Mouse (Mus musculus) hindbrain, embryonic 14.5 days (tissue): Measurements from ENCODE around the gene Lrmp. TPM values are rescaled to one million over a fixed set of nuclear protein-coding genes. Genes with fewer than 3 reads are reported as not detected.

ENCODE experiments used
- ATAC-seq: fragments of 200-750 bp; cut with Nextera tagmentation; 2 replicates; pipeline ENCODE4 v1.8.0; 2017; ENCODE audit warnings: moderate number of reproducible peaks, mild to moderate bottlenecking, moderate TSS enrichment, moderate library complexity; ENCODE audit not compliant: low FRiP score
- DNase-seq: peaks from one replicate; pipeline ENCODE4 v3.0.0-alpha.2; 2015; ENCODE audit warnings: low spot score
- H3K27ac ChIP-seq: fragments of 300-500 bp; sonication (generic); 2 replicates; pipeline ENCODE4 v1.5.1; 2014; ENCODE audit warnings: mild to moderate bottlenecking, moderate library complexity
- H3K27me3 ChIP-seq: fragments of 300-500 bp; sonication (generic); 2 replicates; pipeline ENCODE4 v1.6.1; 2014; ENCODE audit warnings: mild to moderate bottlenecking, low read length, mixed read lengths; ENCODE audit not compliant: control insufficient read depth, insufficient read depth
- H3K36me3 ChIP-seq: fragments of 300-500 bp; sonication (generic); replicated peaks from 2 replicates; pipeline ENCODE4 v1.6.1; 2014; ENCODE audit not compliant: control insufficient read depth, insufficient read depth
- H3K4me1 ChIP-seq: fragments of 300-500 bp; sonication (generic); replicated peaks from 2 replicates; pipeline ENCODE4 v1.6.1; 2014; ENCODE audit warnings: antibody characterized with exemption, low read length, mixed read lengths; ENCODE audit not compliant: control insufficient read depth, insufficient read depth
- H3K4me2 ChIP-seq: fragments of 300-500 bp; sonication (generic); replicated peaks from 2 replicates; pipeline ENCODE4 v1.6.1; 2014; ENCODE audit warnings: mild to moderate bottlenecking, moderate library complexity
- H3K4me3 ChIP-seq: fragments of 300-500 bp; sonication (generic); replicated peaks from 2 replicates; pipeline ENCODE4 v1.5.1; 2014; ENCODE audit warnings: mild to moderate bottlenecking, low read length
- H3K9ac ChIP-seq: fragments of 300-500 bp; sonication (generic); 2 replicates; pipeline ENCODE4 v1.6.1; 2014
- H3K9me3 ChIP-seq: fragments of 300-500 bp; sonication (generic); 2 replicates; pipeline ENCODE4 v1.6.1; 2016; ENCODE audit warnings: low read length; ENCODE audit not compliant: control insufficient read depth
- WGBS: fragments of 180-500 bp; shearing (Covaris S2); extraction: QIAGEN DNeasy Blood & Tissue Kit; methylation state at CpG from one replicate; pipeline ENCODE4 v1.1.7; 2014; 5-methylcytosine and 5-hydroxymethylcytosine counted together
- polyA plus RNA-seq: library from polyadenylated mRNA; unstranded; fragments of >200 nt; fragmentation: Nextera tagmentation; extraction: Ambion mirVana; gene quantifications from 2 replicates; pipeline ENCODE4 v1.2.1, GENCODE M21; 2014

The Lrmp gene
- polyA plus RNA-seq, 1 experiment from 2014 or later = 0.78 TPM

DNA sequence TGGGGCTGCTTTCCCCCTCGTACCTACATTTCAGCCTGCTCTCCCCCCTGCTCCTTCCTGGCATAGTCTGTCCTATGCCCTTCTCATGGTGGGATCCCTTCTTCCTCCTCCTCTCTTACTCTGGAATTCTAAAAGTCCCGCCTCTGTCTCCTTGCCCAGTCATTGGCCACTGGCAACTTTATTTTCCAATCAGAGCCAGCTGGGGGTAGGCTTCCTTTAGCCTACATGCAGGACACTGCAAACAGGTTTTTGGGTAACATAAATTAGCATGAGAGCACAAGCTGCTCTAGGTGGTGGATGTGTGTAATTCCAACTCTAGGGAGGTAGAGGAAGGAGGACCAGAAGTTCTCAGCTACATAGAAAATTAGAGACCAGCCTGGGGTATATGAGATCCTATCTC lies 4.6 kb downstream of the Lrmp start:
- peaks cover 15% of the 10 kb centered on the region; the same call in 1 of the 2 replicates for H3K4me1 ChIP-seq
- H3K9me3 ChIP-seq = no peaks in the 10 kb centered on the region
- no peak overlapping the region for H3K4me3 ChIP-seq
- no peak overlapping the region for H3K9ac ChIP-seq
- WGBS = 80% methylated on average over 2 of the region's 2 CpGs
- H3K27me3 ChIP-seq = no peaks in the 10 kb centered on the region
- no peak overlapping the region for H3K4me2 ChIP-seq
- H3K36me3 ChIP-seq = no peaks in the 10 kb centered on the region
- no peak overlapping the region for H3K27ac ChIP-seq
- ATAC-seq (no peak), DNase-seq (no peak)

DNA sequence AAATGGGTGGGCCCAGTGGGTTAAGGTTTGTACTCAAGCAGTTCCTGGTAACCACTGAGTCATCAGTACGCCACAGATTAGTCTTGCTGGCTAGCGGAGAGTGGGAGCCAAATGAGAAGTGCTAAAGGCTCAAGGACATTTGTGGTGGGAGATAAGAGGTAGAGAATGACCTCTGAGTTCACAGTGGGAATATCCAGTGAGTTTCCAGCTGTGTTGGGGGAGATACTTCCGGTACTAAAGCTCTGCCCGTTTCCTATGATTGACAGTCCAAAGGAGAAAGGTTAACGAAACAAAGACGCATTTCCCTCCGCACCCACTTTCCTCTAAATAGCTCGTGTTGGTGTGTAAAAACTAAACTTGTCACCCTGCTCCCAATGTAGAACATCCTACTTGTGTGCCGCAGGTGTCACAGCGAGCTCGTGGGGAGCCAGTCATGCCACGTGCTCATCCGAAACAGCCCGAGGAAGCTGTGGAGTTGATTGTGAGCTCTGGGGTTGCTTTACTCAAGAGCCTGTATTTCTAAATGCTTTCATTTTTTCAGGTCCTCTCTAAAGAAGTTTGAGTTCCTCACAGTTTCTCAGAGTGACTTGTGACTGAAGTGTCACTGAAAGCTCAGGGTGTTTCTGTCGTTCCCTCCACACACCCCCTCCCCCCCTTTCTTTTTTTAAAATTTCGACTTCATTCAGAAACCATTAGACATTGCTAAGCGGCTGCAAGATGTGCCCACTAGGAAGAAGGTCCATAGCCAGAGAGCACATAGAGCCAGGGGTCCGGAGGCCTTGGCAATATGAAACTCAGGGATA lies 5.5 kb downstream of the Lrmp start:
- no peaks in the 10 kb centered on the region for H3K27me3 ChIP-seq
- ATAC-seq (no peak), DNase-seq (no peak)
- no peak overlapping the region for H3K4me2 ChIP-seq
- no peak overlapping the region for H3K27ac ChIP-seq
- H3K36me3 ChIP-seq = no peaks in the 10 kb centered on the region
- peaks cover 14% of the 10 kb centered on the region; the same call in 1 of the 2 replicates for H3K4me1 ChIP-seq
- H3K9me3 ChIP-seq = no peaks in the 10 kb centered on the region
- no peak overlapping the region for H3K9ac ChIP-seq
- H3K4me3 ChIP-seq = no peak overlapping the region
- WGBS = 54% methylated on average over 18 of the region's 18 CpGs

DNA sequence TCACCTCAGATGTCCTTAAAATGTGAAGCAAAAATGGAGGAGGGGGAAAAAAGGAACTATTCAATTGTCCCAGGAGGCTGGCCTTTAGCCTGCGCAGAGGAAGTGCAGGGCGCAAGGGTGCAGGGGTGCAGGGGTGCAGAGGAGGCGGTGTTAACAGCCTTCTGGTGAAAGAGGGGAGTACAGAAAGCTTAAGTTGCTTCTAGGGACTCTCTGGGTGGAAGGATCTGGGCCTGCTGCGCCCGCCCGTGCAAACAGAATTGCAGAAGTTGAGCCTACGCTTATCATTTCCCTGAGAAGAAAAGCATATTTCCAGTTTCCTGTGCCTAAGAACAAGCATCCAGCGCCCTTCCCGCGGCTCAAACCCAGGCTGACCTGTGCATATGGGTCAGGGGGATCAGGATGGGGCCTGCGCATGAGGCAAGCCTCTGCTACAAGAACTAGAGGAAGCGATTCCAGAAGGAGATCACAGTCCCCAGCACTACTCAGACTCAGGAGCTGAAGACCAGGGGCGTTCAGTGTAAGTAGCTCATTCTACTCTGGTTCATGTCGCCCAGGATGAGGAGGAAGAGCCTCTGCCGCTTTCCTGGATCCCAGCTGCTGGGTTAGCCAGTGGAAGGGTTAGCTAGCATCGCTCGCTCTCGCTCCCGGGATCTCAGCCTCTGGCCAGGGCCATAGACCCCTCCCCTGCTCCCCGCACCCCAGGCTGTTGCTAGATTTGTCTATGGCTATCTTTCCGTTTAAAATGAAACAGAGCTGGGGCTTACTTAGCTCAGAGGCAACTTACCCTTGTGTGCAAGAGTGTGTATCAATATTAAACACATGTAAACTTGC lies 6.4 kb downstream of the Lrmp start:
- Histone ChIP-seq H3K27ac (no peak overlapping the region), H3K4me2 (no peak overlapping the region), H3K9me3 (no peaks in the 10 kb centered on the region), H3K36me3 (no peaks in the 10 kb centered on the region), H3K27me3 (no peaks in the 10 kb centered on the region), H3K4me3 (no peak overlapping the region), H3K4me1 (0 out of 2 replicates have a peak, but pooled peaks cover 5% of the 10 kb centered on the region), H3K9ac (no peak overlapping the region)
- 50% methylated on average over 21 of the region's 21 CpGs for WGBS
- DNase-seq (no peak), ATAC-seq (no peak)

DNA sequence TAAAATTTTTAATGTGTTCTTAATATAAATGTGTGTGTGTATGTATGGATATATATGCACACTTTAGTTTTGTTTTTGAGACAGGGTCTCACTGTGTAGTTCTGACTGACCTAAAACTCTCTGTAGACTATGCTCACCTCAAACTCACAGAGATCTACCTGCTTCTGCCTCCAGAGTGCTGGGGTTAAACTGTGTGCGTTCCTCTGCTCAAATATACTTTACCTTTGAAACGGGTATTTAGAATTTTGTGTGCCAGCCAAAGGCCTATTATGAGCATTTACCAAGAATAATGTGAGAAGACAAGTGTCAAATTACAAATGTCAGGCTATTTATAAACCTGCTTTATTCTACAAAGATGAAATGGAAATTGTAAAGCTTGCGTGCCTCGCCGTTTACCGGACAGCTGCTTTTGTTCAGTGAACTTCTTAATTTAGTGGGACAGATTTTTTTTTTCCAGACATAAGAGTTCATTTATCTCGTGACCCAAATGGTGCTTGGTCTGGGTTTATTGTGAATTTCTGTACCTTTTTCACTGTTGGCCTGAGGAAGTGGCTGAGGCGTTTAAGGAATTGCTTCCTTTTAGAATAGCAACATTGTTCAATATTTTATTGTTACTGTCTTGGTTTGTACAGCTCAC lies 7.1 kb downstream of the Lrmp start:
- Histone ChIP-seq H3K4me2 (no peak overlapping the region), H3K9me3 (no peaks in the 10 kb centered on the region), H3K9ac (no peak overlapping the region), H3K36me3 (no peaks in the 10 kb centered on the region), H3K4me1 (0 out of 2 replicates have a peak, but pooled peaks cover 4% of the 10 kb centered on the region), H3K4me3 (no peak overlapping the region), H3K27ac (no peak overlapping the region), H3K27me3 (no peaks in the 10 kb centered on the region)
- ATAC-seq (no peak), DNase-seq (no peak)
- WGBS = 37% methylated on average over 8 of the region's 8 CpGs

DNA sequence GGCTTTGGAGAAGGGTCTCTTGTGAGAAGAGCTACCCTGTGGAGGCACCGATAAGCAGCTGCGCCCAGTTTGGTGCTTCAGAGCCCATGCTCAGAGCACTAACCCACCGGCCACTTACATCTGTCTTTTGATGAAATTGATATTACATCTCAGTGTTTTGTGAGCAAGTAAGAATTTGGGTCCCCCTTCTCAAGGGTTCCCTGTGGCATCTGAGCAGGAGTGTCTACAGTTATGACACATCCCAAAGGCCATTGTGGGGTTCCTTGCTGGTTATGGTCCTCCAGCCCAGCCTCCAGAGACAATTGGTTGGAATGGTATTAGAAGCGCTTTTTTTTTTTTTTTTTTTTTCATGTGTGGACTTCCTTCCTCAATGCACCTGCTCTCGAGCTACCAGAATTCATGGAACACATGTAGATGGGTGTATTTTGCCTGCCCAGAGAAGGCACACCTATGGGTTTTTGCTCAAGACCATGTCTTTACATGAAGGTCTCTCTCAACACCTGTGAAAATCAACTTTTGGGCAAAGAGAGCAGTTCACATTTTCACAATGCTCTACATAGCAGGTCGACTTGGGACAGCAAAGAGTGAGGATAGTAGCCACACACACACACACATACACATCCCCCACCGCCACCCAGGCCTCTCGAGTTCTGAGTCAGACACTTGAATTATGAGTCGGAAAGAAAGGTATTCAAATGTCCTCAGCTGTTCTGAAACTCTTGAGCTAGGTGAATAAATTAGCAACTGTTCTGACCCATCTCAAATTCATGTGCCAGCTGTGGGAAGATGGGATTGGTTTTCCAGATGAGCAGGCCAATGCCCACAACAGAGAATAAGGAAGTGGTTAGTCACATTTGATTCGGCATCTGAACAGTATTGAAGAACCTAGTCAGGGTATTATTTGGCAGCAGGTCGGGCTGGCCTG lies 7.9 kb downstream of the Lrmp start:
- H3K4me1 ChIP-seq = 0 out of 2 replicates have a peak, but pooled peaks cover 4% of the 10 kb centered on the region
- DNase-seq (no peak), ATAC-seq (no peak)
- H3K36me3 ChIP-seq = no peaks in the 10 kb centered on the region
- H3K27me3 ChIP-seq = no peaks in the 10 kb centered on the region
- H3K27ac ChIP-seq = no peak overlapping the region
- no peaks in the 10 kb centered on the region for H3K9me3 ChIP-seq
- WGBS = 84% methylated on average over 11 of the region's 11 CpGs
- no peak overlapping the region for H3K9ac ChIP-seq
- H3K4me3 ChIP-seq = no peak overlapping the region
- no peak overlapping the region for H3K4me2 ChIP-seq

DNA sequence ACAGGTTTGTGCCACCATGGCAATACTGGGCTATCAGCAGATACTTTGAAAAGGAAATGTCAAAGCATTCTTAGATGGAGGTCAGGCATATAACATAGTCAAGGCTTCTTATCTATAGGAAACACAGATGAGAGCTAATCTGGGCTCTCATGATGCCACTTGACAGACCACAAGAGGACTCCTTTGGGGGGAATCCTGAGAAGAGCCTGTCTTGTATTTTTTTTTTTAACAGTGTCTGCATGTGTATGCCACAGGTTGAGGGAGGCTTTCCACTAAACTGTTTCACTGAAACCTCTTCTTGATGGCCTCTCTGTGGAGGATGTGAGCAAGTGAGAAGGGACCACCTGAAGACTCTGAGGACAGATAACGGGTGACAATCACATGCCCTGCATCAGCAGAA lies 9.2 kb downstream of the Lrmp start:
- no peak overlapping the region for H3K4me2 ChIP-seq
- H3K4me3 ChIP-seq = no peak overlapping the region
- ATAC-seq (no peak), DNase-seq (no peak)
- 78% methylated on average over 1 of the region's 1 CpGs for WGBS
- H3K27me3 ChIP-seq = no peaks in the 10 kb centered on the region
- H3K9ac ChIP-seq = no peak overlapping the region
- no peaks in the 10 kb centered on the region for H3K36me3 ChIP-seq
- H3K9me3 ChIP-seq = no peaks in the 10 kb centered on the region
- H3K4me1 ChIP-seq = 0 out of 2 replicates have a peak, but pooled peaks cover 4% of the 10 kb centered on the region
- no peak overlapping the region for H3K27ac ChIP-seq

DNA sequence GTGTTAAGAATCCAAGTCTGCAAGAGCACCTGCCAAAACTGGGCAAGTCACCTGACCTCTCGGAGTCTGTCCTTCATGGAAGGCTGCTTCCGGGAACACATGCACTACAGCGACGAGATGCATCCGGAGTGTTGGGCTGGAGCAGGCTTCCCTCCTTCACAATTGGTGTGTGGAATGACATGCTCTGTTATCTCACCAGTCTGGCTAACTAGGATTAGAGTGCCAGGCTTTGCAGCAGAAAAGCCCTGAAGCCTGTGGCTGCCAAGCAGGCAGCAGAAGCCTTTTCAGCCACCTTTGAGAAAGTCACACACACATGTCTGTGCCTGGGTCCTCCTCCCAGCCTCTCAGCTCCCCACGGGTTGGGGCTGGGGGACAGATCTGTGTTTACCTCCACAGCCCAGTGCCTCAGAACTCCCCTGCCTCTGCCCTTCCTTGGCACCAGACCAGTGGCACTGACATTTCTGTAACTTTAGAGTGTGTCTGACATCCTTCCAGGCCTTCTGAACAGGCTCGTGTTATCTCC lies 10.2 kb downstream of the Lrmp start:
- Histone ChIP-seq H3K4me1 (0 out of 2 replicates have a peak, but pooled peaks cover 4% of the 10 kb centered on the region), H3K27ac (no peak overlapping the region), H3K36me3 (no peaks in the 10 kb centered on the region), H3K4me2 (no peak overlapping the region), H3K9me3 (no peaks in the 10 kb centered on the region), H3K4me3 (no peak overlapping the region), H3K9ac (no peak overlapping the region), H3K27me3 (no peaks in the 10 kb centered on the region)
- DNase-seq (no peak), ATAC-seq (no peak)
- WGBS = 61% methylated on average over 7 of the region's 7 CpGs

DNA sequence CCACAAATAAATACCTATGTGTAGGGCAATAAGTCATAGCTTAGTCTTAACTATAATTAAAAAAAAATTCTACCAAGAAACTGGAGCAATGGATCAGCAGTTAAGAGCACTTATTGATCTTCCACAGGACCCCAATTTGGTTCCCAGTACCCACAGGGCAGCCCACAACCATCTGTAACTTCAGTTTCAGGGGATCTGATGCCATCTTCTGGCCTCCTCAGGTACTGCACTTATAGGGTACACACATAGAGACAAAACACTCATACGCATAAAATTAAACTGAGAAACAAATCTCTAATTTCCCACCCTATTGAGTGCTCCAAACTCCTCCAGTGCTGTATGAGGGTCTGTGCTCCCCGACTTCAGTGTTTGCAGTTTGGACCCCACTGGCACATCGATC lies 12.2 kb downstream of the Lrmp start:
- H3K4me2 ChIP-seq = no peak overlapping the region
- 96% methylated on average over 3 of the region's 3 CpGs for whole genome bisulfite sequencing

More for the DNA sequence above, 12.2 kb downstream of the Lrmp start:
- H3K27ac ChIP-seq = no peak overlapping the region
- H3K4me3 ChIP-seq = no peak overlapping the region
- H3K9ac ChIP-seq = no peak overlapping the region
- H3K4me1 ChIP-seq = 0 out of 2 replicates have a peak, but pooled peaks cover 2% of the 10 kb centered on the region
- H3K9me3 ChIP-seq = no peaks in the 10 kb centered on the region
- H3K27me3 ChIP-seq = no peaks in the 10 kb centered on the region
- DNase-seq (no peak), ATAC-seq (no peak)
- H3K36me3 ChIP-seq = no peaks in the 10 kb centered on the region
